Mouse (Mus musculus) embryonic facial prominence, embryonic 14.5 days (tissue): ENCODE results near the gene C730034F03Rik. TPM values are rescaled to one million over a fixed set of nuclear protein-coding genes. Genes with fewer than 3 reads are reported as not detected.
"Not testable (repeated sequence)": the region's sequence is repeated elsewhere in the genome, so short reads cannot be mapped to it uniquely, and the experiment has no call there.

Experiments used
- ATAC-seq: fragments of 200-750 bp; cut with Nextera tagmentation; 2 replicates; pipeline ENCODE4 v1.8.0; 2017; ENCODE audit warnings: low read depth, moderate number of reproducible peaks, moderate TSS enrichment
- DNase-seq: peaks from one replicate; pipeline ENCODE4 v3.0.0-alpha.2; 2015; ENCODE audit warnings: low spot score
- H3K27ac ChIP-seq: fragments of 300-500 bp; sonication (generic); replicated peaks from 2 replicates; pipeline ENCODE4 v1.5.1; 2014; ENCODE audit warnings: low read depth, mild to moderate bottlenecking, low read length, moderate library complexity
- H3K27me3 ChIP-seq: fragments of 300-500 bp; sonication (generic); replicated peaks from 2 replicates; pipeline ENCODE4 v1.6.1; 2014; ENCODE audit warnings: low read length; ENCODE audit not compliant: control insufficient read depth, insufficient read depth
- H3K36me3 ChIP-seq: fragments of 300-500 bp; sonication (generic); 2 replicates; pipeline ENCODE4 v1.6.1; 2014; ENCODE audit warnings: low read length, mixed read lengths; ENCODE audit not compliant: control insufficient read depth, insufficient read depth
- H3K4me1 ChIP-seq: fragments of 300-500 bp; sonication (generic); 2 replicates; pipeline ENCODE4 v1.6.1; 2014; ENCODE audit warnings: antibody characterized with exemption, low read length; ENCODE audit not compliant: control insufficient read depth, insufficient read depth
- H3K4me2 ChIP-seq: fragments of 300-500 bp; sonication (generic); 2 replicates; pipeline ENCODE4 v1.6.1; 2014; ENCODE audit warnings: low read depth, mild to moderate bottlenecking, low read length, moderate library complexity, mixed read lengths
- H3K4me3 ChIP-seq: fragments of 300-500 bp; sonication (generic); 2 replicates; pipeline ENCODE4 v1.5.1; 2014; ENCODE audit warnings: low read depth, mild to moderate bottlenecking, low read length
- H3K9ac ChIP-seq: fragments of 300-500 bp; sonication (generic); 2 replicates; pipeline ENCODE4 v1.6.1; 2014; ENCODE audit warnings: low read depth, mild to moderate bottlenecking, low read length, moderate library complexity, mixed read lengths
- H3K9me3 ChIP-seq: fragments of 300-500 bp; sonication (generic); 2 replicates; pipeline ENCODE4 v1.6.1; 2016; ENCODE audit warnings: low read length; ENCODE audit not compliant: control insufficient read depth
- WGBS: fragments of 180-500 bp; shearing (Covaris S2); extraction: QIAGEN DNeasy Blood & Tissue Kit; methylation state at CpG from one replicate; pipeline ENCODE4 v1.1.7; 2014; 5-methylcytosine and 5-hydroxymethylcytosine counted together
- polyA plus RNA-seq: library from polyadenylated mRNA; unstranded; fragments of >200 nt; fragmentation: Nextera tagmentation; extraction: Ambion mirVana; gene quantifications from 2 replicates; pipeline ENCODE4 v1.2.1, GENCODE M21; 2014

The C730034F03Rik gene
- polyA plus RNA-seq, 1 experiment from 2014 or later, result 1.1 TPM

GRCm38 (mm10) chr15:89428136-89428790 is 1.1 kb upstream of the C730034F03Rik start:
- H3K9ac ChIP-seq, result peak overlapping the region; percentile 80
- WGBS, result 84% methylated on average over 19 of the region's 19 CpGs
- ATAC-seq, result no peak
- H3K4me1 ChIP-seq, result peaks cover 13% of the 10 kb centered on the region
- H3K4me2 ChIP-seq, result peak overlapping the region; percentile 80
- no peak for DNase-seq
- no peaks in the 10 kb centered on the region for H3K27me3 ChIP-seq
- no peak overlapping the region for H3K27ac ChIP-seq
- H3K9me3 ChIP-seq, result no peaks in the 10 kb centered on the region
- H3K4me3 ChIP-seq, result peak overlapping the region; percentile 70
- H3K36me3 ChIP-seq, result peaks cover 27% of the 10 kb centered on the region

- no peaks in the 10 kb centered on the region for H3K27me3 ChIP-seq
- H3K4me3 ChIP-seq, result peak overlapping the region; percentile 70
- peaks cover 27% of the 10 kb centered on the region for H3K36me3 ChIP-seq
- DNase-seq (no peak), ATAC-seq (no peak)
- H3K27ac ChIP-seq, result peak overlapping the region; percentile 95; the same call in 1 of the 2 replicates
- H3K4me2 ChIP-seq, result peak overlapping the region; percentile 80
- peaks cover 13% of the 10 kb centered on the region for H3K4me1 ChIP-seq
- H3K9me3 ChIP-seq, result no peaks in the 10 kb centered on the region
- peak overlapping the region; percentile 80 for H3K9ac ChIP-seq
- 5% methylated on average over 16 of the region's 22 CpGs for WGBS
Measured at GRCm38 (mm10) chr15:89428821-89429351, 503 bp upstream of the C730034F03Rik start.

GRCm38 (mm10) chr15:89430341-89430740 is 952 bp downstream of the C730034F03Rik start:
- peaks cover 27% of the 10 kb centered on the region for H3K36me3 ChIP-seq
- peak overlapping the region; percentile 95 for H3K27ac ChIP-seq
- peak overlapping the region; percentile 70 for H3K4me3 ChIP-seq
- no peak for ATAC-seq
- no peaks in the 10 kb centered on the region for H3K27me3 ChIP-seq
- peak overlapping the region; percentile 80; the same call in 1 of the 2 replicates for H3K9ac ChIP-seq
- no peaks in the 10 kb centered on the region for H3K9me3 ChIP-seq
- DNase-seq, result no peak
- WGBS, result 41% methylated on average over 6 of the region's 6 CpGs
- H3K4me1 ChIP-seq, result peaks cover 13% of the 10 kb centered on the region
- peak overlapping the region; percentile 80 for H3K4me2 ChIP-seq

- Histone ChIP-seq H3K4me1 (peaks cover 13% of the 10 kb centered on the region), H3K36me3 (peaks cover 24% of the 10 kb centered on the region)
- H3K27me3 ChIP-seq, H3K4me3 ChIP-seq, ATAC-seq, H3K9ac ChIP-seq, H3K4me2 ChIP-seq, DNase-seq, H3K9me3 ChIP-seq, H3K27ac ChIP-seq: not testable (repeated sequence)
- WGBS, result 98% methylated on average over 6 of the region's 9 CpGs
Measured at GRCm38 (mm10) chr15:89430771-89431170, 1.4 kb downstream of the C730034F03Rik start.

- Histone ChIP-seq H3K9ac (no peak overlapping the region), H3K27ac (no peak overlapping the region), H3K27me3 (no peaks in the 10 kb centered on the region), H3K36me3 (peaks cover 19% of the 10 kb centered on the region), H3K4me3 (no peak overlapping the region), H3K9me3 (no peaks in the 10 kb centered on the region), H3K4me1 (peaks cover 13% of the 10 kb centered on the region), H3K4me2 (no peak overlapping the region)
- ATAC-seq (no peak), DNase-seq (no peak)
- 86% methylated on average over 3 of the region's 3 CpGs for WGBS
Measured at GRCm38 (mm10) chr15:89431271-89431670, 1.9 kb downstream of the C730034F03Rik start.

- Histone ChIP-seq H3K27me3 (no peaks in the 10 kb centered on the region), H3K36me3 (peaks cover 13% of the 10 kb centered on the region), H3K27ac (no peak overlapping the region), H3K9me3 (no peaks in the 10 kb centered on the region), H3K4me1 (peaks cover 13% of the 10 kb centered on the region), H3K4me2 (no peak overlapping the region), H3K4me3 (no peak overlapping the region), H3K9ac (no peak overlapping the region)
- no peak for DNase-seq
- 89% methylated on average over 6 of the region's 6 CpGs for WGBS
- no peak for ATAC-seq
Measured at GRCm38 (mm10) chr15:89431806-89432205, 2.4 kb downstream of the C730034F03Rik start.

GRCm38 (mm10) chr15:89432946-89433345 is 3.6 kb downstream of the C730034F03Rik start:
- 73% methylated on average over 4 of the region's 4 CpGs for WGBS
- peaks cover 13% of the 10 kb centered on the region for H3K4me1 ChIP-seq
- peaks cover 2% of the 10 kb centered on the region; the same call in 1 of the 2 replicates for H3K36me3 ChIP-seq
- no peak overlapping the region for H3K4me3 ChIP-seq
- DNase-seq, result no peak
- H3K4me2 ChIP-seq, result no peak overlapping the region
- H3K9ac ChIP-seq, result no peak overlapping the region
- no peaks in the 10 kb centered on the region for H3K27me3 ChIP-seq
- H3K27ac ChIP-seq, result no peak overlapping the region
- ATAC-seq, result no peak
- H3K9me3 ChIP-seq, result no peaks in the 10 kb centered on the region

- H3K36me3 ChIP-seq, result no peaks in the 10 kb centered on the region
- H3K4me3 ChIP-seq, result no peak overlapping the region
- no peak for ATAC-seq
- no peaks in the 10 kb centered on the region for H3K27me3 ChIP-seq
- no peaks in the 10 kb centered on the region for H3K9me3 ChIP-seq
- H3K4me2 ChIP-seq, result no peak overlapping the region
- 58% methylated on average over 3 of the region's 3 CpGs for WGBS
- H3K27ac ChIP-seq, result no peak overlapping the region
- no peak overlapping the region for H3K9ac ChIP-seq
- no peak for DNase-seq
- H3K4me1 ChIP-seq, result peaks cover 4% of the 10 kb centered on the region
Measured at GRCm38 (mm10) chr15:89434136-89434535, 4.7 kb downstream of the C730034F03Rik start.

GRCm38 (mm10) chr15:89435878-89436277 is 6.5 kb downstream of the C730034F03Rik start:
- no peak overlapping the region for H3K27ac ChIP-seq
- no peak overlapping the region for H3K9ac ChIP-seq
- no peak for DNase-seq
- H3K4me1 ChIP-seq, result no peaks in the 10 kb centered on the region; the same call in 1 of the 2 replicates
- no peak for ATAC-seq
- H3K36me3 ChIP-seq, result no peaks in the 10 kb centered on the region
- 83% methylated on average over 5 of the region's 5 CpGs for WGBS
- H3K9me3 ChIP-seq, result no peaks in the 10 kb centered on the region
- no peak overlapping the region for H3K4me3 ChIP-seq
- no peaks in the 10 kb centered on the region for H3K27me3 ChIP-seq
- no peak overlapping the region for H3K4me2 ChIP-seq
